Mouse (Mus musculus): ENCODE results near the gene Tmed8. TPM values are rescaled to one million over a fixed set of nuclear protein-coding genes. Genes with fewer than 3 reads are reported as not detected.
A peak's percentile ranks its signal among the peaks of the same experiment; 100 is the strongest.

Gene Tmed8
- polyA plus RNA-seq (2014; fragmentation: Nextera tagmentation; extraction: Ambion mirVana) = 1.8 and 2.5 TPM in 2 replicates

GRCm38 (mm10) chr12:87199973-87200586 is at the start of gene Tmed8:
TSS of gene Tmed8 (minus strand) at chr12:87200454.
- Histone ChIP-seq H3K4me3 (ENCODE audit: control insufficient read depth in 1 of 2, insufficient read depth in 1 of 2, low read depth in 1 of 2, low read length in 2 of 2) (peak within 1 kb of the TSS; percentile 67 to 80), H3K27ac (replicated peaks in 1 of 2; ENCODE audit: control insufficient read depth in 1 of 2, insufficient read depth in 1 of 2, low read depth in 2 of 2, low read length in 2 of 2) (no peak within 1 kb of the TSS), H3K27me3 (ENCODE audit: control insufficient read depth, insufficient read depth, low read length) (no peaks in the 10 kb centered on the region), H3K4me1 (ENCODE audit: control insufficient read depth in 2 of 2, insufficient read depth in 2 of 2, low read length in 2 of 2) (peaks cover 0 to 7% of the 10 kb centered on the region in 2 experiments; a peak in 3 of 4 replicates), H3K36me3 (ENCODE audit: control insufficient read depth, insufficient read depth, low read length) (no peaks in the 10 kb centered on the region), H3K4me2 (ENCODE audit: low read length) (peak within 1 kb of the TSS; percentile 64), H3K9me3 (ENCODE audit: control insufficient read depth, low read length) (no peaks in the 10 kb centered on the region), H3K9ac (ENCODE audit: low read length) (peak within 1 kb of the TSS; percentile 83)
- WGBS = under 1% methylated on average over 46 of the region's 70 CpGs
- peak; percentile 85 for ATAC-seq (ENCODE audit: insufficient number of reproducible peaks, insufficient read depth, low FRiP score, low read depth)

- Histone ChIP-seq H3K4me1 (ENCODE audit: control insufficient read depth in 2 of 2, insufficient read depth in 2 of 2, low read length in 2 of 2) (peaks cover 7 to 9% of the 10 kb centered on the region in 2 experiments), H3K27ac (replicated peaks in 1 of 2; ENCODE audit: control insufficient read depth in 1 of 2, insufficient read depth in 1 of 2, low read depth in 2 of 2, low read length in 2 of 2) (peak within 1 kb of the TSS; percentile 38 to 54; a peak in 3 of 4 replicates), H3K9me3 (ENCODE audit: control insufficient read depth, low read length) (no peaks in the 10 kb centered on the region), H3K4me3 (ENCODE audit: control insufficient read depth in 1 of 2, insufficient read depth in 1 of 2, low read depth in 1 of 2, low read length in 2 of 2) (no peak within 1 kb of the TSS), H3K36me3 (ENCODE audit: control insufficient read depth, insufficient read depth, low read length) (peaks cover 58% of the 10 kb centered on the region), H3K27me3 (ENCODE audit: control insufficient read depth, insufficient read depth, low read length) (no peaks in the 10 kb centered on the region), H3K4me2 (ENCODE audit: low read length) (no peak within 1 kb of the TSS), H3K9ac (ENCODE audit: low read length) (no peak within 1 kb of the TSS)
- ATAC-seq (ENCODE audit: insufficient number of reproducible peaks, insufficient read depth, low FRiP score, low read depth) = 0 out of 2 replicates have a peak, but pooled peaks have one; percentile 21
- 10% methylated on average over 1 of the region's 1 CpGs for WGBS
Measured at GRCm38 (mm10) chr12:87238632-87239031, 38.4 kb upstream of the Tmed8 start, which contains the start of gene Noxred1. TSS of gene Noxred1 (minus strand) at chr12:87238732.

- ATAC-seq (ENCODE audit: insufficient number of reproducible peaks, insufficient read depth, low FRiP score, low read depth) = no peak
- whole genome bisulfite sequencing = 87% methylated on average over 5 of the region's 5 CpGs
- peaks cover 7 to 9% of the 10 kb centered on the region in 2 experiments for H3K4me1 ChIP-seq (ENCODE audit: control insufficient read depth in 2 of 2, insufficient read depth in 2 of 2, low read length in 2 of 2)
- peaks cover 43% of the 10 kb centered on the region for H3K36me3 ChIP-seq (ENCODE audit: control insufficient read depth, insufficient read depth, low read length)
- no peaks in the 10 kb centered on the region for H3K9me3 ChIP-seq (ENCODE audit: control insufficient read depth, low read length)
- H3K27me3 ChIP-seq (ENCODE audit: control insufficient read depth, insufficient read depth, low read length) = no peaks in the 10 kb centered on the region
- no peak overlapping the region for H3K4me3 ChIP-seq (ENCODE audit: control insufficient read depth in 1 of 2, insufficient read depth in 1 of 2, low read depth in 1 of 2, low read length in 2 of 2)
- no peak overlapping the region for H3K9ac ChIP-seq (ENCODE audit: low read length)
- no peak overlapping the region for H3K27ac ChIP-seq (replicated peaks in 1 of 2; ENCODE audit: control insufficient read depth in 1 of 2, insufficient read depth in 1 of 2, low read depth in 2 of 2, low read length in 2 of 2)
- no peak overlapping the region for H3K4me2 ChIP-seq (ENCODE audit: low read length)
Measured at GRCm38 (mm10) chr12:87236882-87237483, 36.7 kb upstream of the Tmed8 start.

- H3K4me2 ChIP-seq (ENCODE audit: low read length) = no peak overlapping the region
- no peaks in the 10 kb centered on the region for H3K36me3 ChIP-seq (ENCODE audit: control insufficient read depth, insufficient read depth, low read length)
- H3K9ac ChIP-seq (ENCODE audit: low read length) = no peak overlapping the region
- H3K4me1 ChIP-seq (ENCODE audit: control insufficient read depth in 2 of 2, insufficient read depth in 2 of 2, low read length in 2 of 2) = no peaks in the 10 kb centered on the region
- no peak for ATAC-seq (ENCODE audit: insufficient number of reproducible peaks, insufficient read depth, low FRiP score, low read depth)
- H3K27ac ChIP-seq (replicated peaks in 1 of 2; ENCODE audit: control insufficient read depth in 1 of 2, insufficient read depth in 1 of 2, low read depth in 2 of 2, low read length in 2 of 2) = no peak overlapping the region
- H3K27me3 ChIP-seq (ENCODE audit: control insufficient read depth, insufficient read depth, low read length) = no peaks in the 10 kb centered on the region
- H3K9me3 ChIP-seq (ENCODE audit: control insufficient read depth, low read length) = no peaks in the 10 kb centered on the region; the same call in 1 of the 2 replicates
- no peak overlapping the region for H3K4me3 ChIP-seq (ENCODE audit: control insufficient read depth in 1 of 2, insufficient read depth in 1 of 2, low read depth in 1 of 2, low read length in 2 of 2)
Measured at GRCm38 (mm10) chr12:87230379-87230895, 30.2 kb upstream of the Tmed8 start.

GRCm38 (mm10) chr12:87229633-87230032 is 29.4 kb upstream of the Tmed8 start:
- ATAC-seq (ENCODE audit: insufficient number of reproducible peaks, insufficient read depth, low FRiP score, low read depth) = no peak
- Histone ChIP-seq H3K4me1 (ENCODE audit: control insufficient read depth in 2 of 2, insufficient read depth in 2 of 2, low read length in 2 of 2) (no peaks in the 10 kb centered on the region; a peak in 2 of 4 replicates), H3K27me3 (ENCODE audit: control insufficient read depth, insufficient read depth, low read length) (no peaks in the 10 kb centered on the region), H3K9ac (ENCODE audit: low read length) (no peak overlapping the region), H3K4me2 (ENCODE audit: low read length) (no peak overlapping the region), H3K4me3 (ENCODE audit: control insufficient read depth in 1 of 2, insufficient read depth in 1 of 2, low read depth in 1 of 2, low read length in 2 of 2) (no peak overlapping the region), H3K9me3 (ENCODE audit: control insufficient read depth, low read length) (no peaks in the 10 kb centered on the region; the same call in 1 of the 2 replicates), H3K36me3 (ENCODE audit: control insufficient read depth, insufficient read depth, low read length) (no peaks in the 10 kb centered on the region), H3K27ac (replicated peaks in 1 of 2; ENCODE audit: control insufficient read depth in 1 of 2, insufficient read depth in 1 of 2, low read depth in 2 of 2, low read length in 2 of 2) (no peak overlapping the region)
- WGBS = 89% methylated on average over 2 of the region's 2 CpGs

GRCm38 (mm10) chr12:87226801-87227200 is 26.5 kb upstream of the Tmed8 start:
- Histone ChIP-seq H3K4me3 (ENCODE audit: control insufficient read depth in 1 of 2, insufficient read depth in 1 of 2, low read depth in 1 of 2, low read length in 2 of 2) (no peak overlapping the region), H3K9ac (ENCODE audit: low read length) (no peak overlapping the region), H3K27ac (replicated peaks in 1 of 2; ENCODE audit: control insufficient read depth in 1 of 2, insufficient read depth in 1 of 2, low read depth in 2 of 2, low read length in 2 of 2) (no peak overlapping the region), H3K27me3 (ENCODE audit: control insufficient read depth, insufficient read depth, low read length) (no peaks in the 10 kb centered on the region), H3K9me3 (ENCODE audit: control insufficient read depth, low read length) (no peaks in the 10 kb centered on the region; the same call in 1 of the 2 replicates), H3K36me3 (ENCODE audit: control insufficient read depth, insufficient read depth, low read length) (no peaks in the 10 kb centered on the region), H3K4me2 (ENCODE audit: low read length) (no peak overlapping the region), H3K4me1 (ENCODE audit: control insufficient read depth in 2 of 2, insufficient read depth in 2 of 2, low read length in 2 of 2) (no peaks in the 10 kb centered on the region; a peak in 2 of 4 replicates)
- no peak for ATAC-seq (ENCODE audit: insufficient number of reproducible peaks, insufficient read depth, low FRiP score, low read depth)
- WGBS = 70% methylated on average over 7 of the region's 7 CpGs

GRCm38 (mm10) chr12:87224950-87225349 is 24.7 kb upstream of the Tmed8 start:
- H3K9ac ChIP-seq (ENCODE audit: low read length) = no peak overlapping the region
- H3K36me3 ChIP-seq (ENCODE audit: control insufficient read depth, insufficient read depth, low read length) = no peaks in the 10 kb centered on the region
- WGBS = 62% methylated on average over 10 of the region's 10 CpGs
- ATAC-seq (ENCODE audit: insufficient number of reproducible peaks, insufficient read depth, low FRiP score, low read depth) = no peak
- H3K27me3 ChIP-seq (ENCODE audit: control insufficient read depth, insufficient read depth, low read length) = no peaks in the 10 kb centered on the region
- H3K9me3 ChIP-seq (ENCODE audit: control insufficient read depth, low read length) = no peaks in the 10 kb centered on the region; the same call in 1 of the 2 replicates
- no peak overlapping the region for H3K4me3 ChIP-seq (ENCODE audit: control insufficient read depth in 1 of 2, insufficient read depth in 1 of 2, low read depth in 1 of 2, low read length in 2 of 2)
- H3K4me2 ChIP-seq (ENCODE audit: low read length) = peak overlapping the region; percentile 28
- no peak overlapping the region for H3K27ac ChIP-seq (replicated peaks in 1 of 2; ENCODE audit: control insufficient read depth in 1 of 2, insufficient read depth in 1 of 2, low read depth in 2 of 2, low read length in 2 of 2)
- no peaks in the 10 kb centered on the region; a peak in 2 of 4 replicates for H3K4me1 ChIP-seq (ENCODE audit: control insufficient read depth in 2 of 2, insufficient read depth in 2 of 2, low read length in 2 of 2)

Measured in heart, embryonic 14.5 days (tissue).